Mouse (Mus musculus) heart, embryonic 11.5 days (tissue): ENCODE results near the gene Teddm1b. TPM values are rescaled to one million over a fixed set of nuclear protein-coding genes. Genes with fewer than 3 reads are reported as not detected.
"Not testable (repeated sequence)": the region's sequence is repeated elsewhere in the genome, so short reads cannot be mapped to it uniquely, and the experiment has no call there.

Experiments used
- ATAC-seq: fragments of 200-750 bp; cut with Nextera tagmentation; replicated peaks from 2 replicates; pipeline ENCODE4 v1.8.0; 2017; ENCODE audit warnings: moderate library complexity; ENCODE audit not compliant: insufficient number of reproducible peaks, low FRiP score, low TSS enrichment
- H3K27ac ChIP-seq: fragments of 300-500 bp; sonication (generic); 2 replicates; pipeline ENCODE4 v1.5.1; 2014; ENCODE audit warnings: mild to moderate bottlenecking, low read depth, low read length
- H3K27me3 ChIP-seq: fragments of 300-500 bp; sonication (generic); 2 replicates; pipeline ENCODE4 v1.6.1; 2014; ENCODE audit warnings: mild to moderate bottlenecking, low read length, mixed read lengths; ENCODE audit not compliant: control insufficient read depth, insufficient read depth
- H3K36me3 ChIP-seq: fragments of 300-500 bp; sonication (generic); 2 replicates; pipeline ENCODE4 v1.6.1; 2014; ENCODE audit warnings: mild to moderate bottlenecking, low read length, moderate library complexity, mixed read lengths; ENCODE audit not compliant: control insufficient read depth, insufficient read depth
- H3K4me1 ChIP-seq: fragments of 300-500 bp; sonication (generic); 2 replicates; pipeline ENCODE4 v1.6.1; 2014; ENCODE audit warnings: low read length; ENCODE audit not compliant: control insufficient read depth, insufficient read depth
- H3K4me2 ChIP-seq: fragments of 300-500 bp; sonication (generic); 2 replicates; pipeline ENCODE4 v1.6.1; 2014; ENCODE audit warnings: mild to moderate bottlenecking, moderate library complexity
- H3K4me3 ChIP-seq: fragments of 300-500 bp; sonication (generic); 2 replicates; pipeline ENCODE4 v1.5.1; 2014; ENCODE audit warnings: low read depth, low read length
- H3K9ac ChIP-seq: fragments of 300-500 bp; sonication (generic); 2 replicates; pipeline ENCODE4 v1.6.1; 2014; ENCODE audit warnings: mild to moderate bottlenecking, low read depth, low read length, moderate library complexity
- H3K9me3 ChIP-seq: fragments of 300-500 bp; sonication (generic); replicated peaks from 2 replicates; pipeline ENCODE4 v1.6.1; 2016; ENCODE audit warnings: low read length; ENCODE audit not compliant: control insufficient read depth
- WGBS: fragments of 180-500 bp; shearing (Covaris S2); extraction: QIAGEN DNeasy Blood & Tissue Kit; methylation state at CpG from one replicate; pipeline ENCODE4 v1.1.7; 2014; ENCODE audit not compliant: insufficient replicate concordance; 5-methylcytosine and 5-hydroxymethylcytosine counted together
- polyA plus RNA-seq: library from polyadenylated mRNA; unstranded; fragments of >200 nt; fragmentation: Nextera tagmentation; extraction: Ambion mirVana; gene quantifications from 2 replicates; pipeline ENCODE4 v1.2.1, GENCODE M21; 2014

Gene Teddm1b
- polyA plus RNA-seq, 1 experiment from 2014 or later, result 0.27 TPM

- H3K4me1 ChIP-seq, H3K4me3 ChIP-seq, H3K27me3 ChIP-seq, H3K27ac ChIP-seq, H3K9ac ChIP-seq, ATAC-seq, H3K4me2 ChIP-seq, H3K36me3 ChIP-seq, H3K9me3 ChIP-seq: not testable (repeated sequence)
- 96% methylated on average over 17 of the region's 17 CpGs for WGBS
These were observed 6.2 kb downstream of the Teddm1b start for GRCm38 (mm10) chr1:153880391-153880790.

DNA sequence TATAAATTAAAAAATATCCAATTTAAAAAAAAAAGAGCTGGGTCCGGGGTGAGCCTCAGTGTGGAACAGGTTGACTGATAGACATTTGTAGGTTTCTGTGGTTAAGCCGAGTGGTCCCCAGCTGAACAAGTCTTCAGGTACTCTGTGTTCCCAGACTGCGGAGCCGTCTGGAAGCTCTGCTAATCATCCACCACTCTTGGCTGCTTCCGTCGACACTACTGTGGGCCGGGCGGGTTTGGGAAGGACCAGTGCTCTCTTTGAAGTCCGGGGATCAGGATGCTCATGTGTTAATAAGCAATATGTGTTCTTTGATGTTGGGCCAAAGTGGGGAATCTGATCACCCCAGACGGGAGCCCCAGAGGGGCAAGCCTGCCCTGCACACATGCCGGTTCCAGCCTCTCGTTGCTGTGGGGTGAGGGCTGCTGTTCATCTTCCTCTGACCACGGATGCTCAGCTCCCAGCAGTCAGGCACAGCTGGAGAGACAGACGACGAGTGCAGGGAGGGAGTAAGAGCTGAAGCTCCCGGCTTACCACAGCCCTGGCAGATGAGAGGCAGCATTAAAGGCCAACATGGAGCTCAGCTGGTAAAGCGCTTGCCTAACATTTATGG lies 12.0 kb downstream of the Teddm1b start:
- Histone ChIP-seq H3K36me3 (no peaks in the 10 kb centered on the region), H3K9ac (no peak overlapping the region), H3K4me1 (no peaks in the 10 kb centered on the region), H3K27ac (no peak overlapping the region), H3K4me3 (no peak overlapping the region), H3K4me2 (no peak overlapping the region), H3K27me3 (no peaks in the 10 kb centered on the region), H3K9me3 (no peaks in the 10 kb centered on the region)
- 28% methylated on average over 17 of the region's 17 CpGs for WGBS
- ATAC-seq, result no peak

DNA sequence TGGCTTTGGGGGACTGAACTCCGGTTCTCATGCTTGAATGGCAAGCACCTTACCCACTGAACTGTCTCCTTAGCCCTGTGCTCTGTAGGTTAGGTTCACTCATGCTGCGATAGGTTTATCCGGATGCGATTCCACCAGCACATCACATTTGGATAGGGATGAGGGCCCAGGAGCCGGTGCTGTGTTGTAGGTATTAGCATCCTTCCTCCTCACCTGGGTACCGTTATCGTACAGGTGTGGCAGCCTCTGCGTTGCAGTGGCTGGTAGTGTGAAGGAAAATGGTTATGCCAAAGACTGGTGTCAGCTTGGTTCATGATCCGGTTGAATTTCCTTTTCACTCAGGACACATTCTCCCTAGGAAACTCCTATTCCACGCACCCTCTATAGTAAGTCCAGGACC lies 16.0 kb downstream of the Teddm1b start:
- Histone ChIP-seq H3K27me3 (no peaks in the 10 kb centered on the region), H3K4me2 (no peak overlapping the region), H3K4me3 (no peak overlapping the region), H3K4me1 (no peaks in the 10 kb centered on the region), H3K9me3 (no peaks in the 10 kb centered on the region), H3K27ac (no peak overlapping the region), H3K9ac (no peak overlapping the region), H3K36me3 (no peaks in the 10 kb centered on the region)
- ATAC-seq, result no peak
- 89% methylated on average over 10 of the region's 10 CpGs for whole genome bisulfite sequencing

DNA sequence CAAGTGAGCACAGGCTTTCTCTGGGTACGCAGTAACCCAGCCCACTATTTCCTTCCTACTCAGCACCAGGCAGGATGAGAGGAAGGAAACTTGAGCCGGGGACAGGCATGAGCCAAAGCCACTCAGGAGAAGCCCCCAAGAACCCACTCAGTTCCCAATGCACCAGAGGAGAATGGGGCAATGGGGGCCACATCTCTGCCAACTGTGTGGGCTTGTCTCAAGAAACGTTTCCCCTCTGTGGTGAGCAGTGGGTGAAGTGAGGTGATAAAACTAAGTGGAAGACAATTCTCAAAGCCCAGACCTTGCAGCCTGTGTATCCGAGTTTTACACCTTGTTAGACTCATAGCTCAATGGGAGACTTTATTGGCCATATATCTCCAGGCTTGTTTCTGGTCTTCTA lies 17.3 kb downstream of the Teddm1b start, which contains the start of gene Teddm1a:
TSS of gene Teddm1a (plus strand) at position 301 of the 400 bp plus-strand sequence.
- Histone ChIP-seq H3K36me3 (no peaks in the 10 kb centered on the region), H3K9ac (no peak within 1 kb of the TSS), H3K4me2 (no peak within 1 kb of the TSS), H3K27ac (no peak within 1 kb of the TSS), H3K27me3 (no peaks in the 10 kb centered on the region), H3K9me3 (no peaks in the 10 kb centered on the region), H3K4me1 (no peaks in the 10 kb centered on the region), H3K4me3 (no peak within 1 kb of the TSS)
- WGBS, result 43% methylated on average over 4 of the region's 4 CpGs
- no peak for ATAC-seq

- no peak overlapping the region for H3K9ac ChIP-seq
- no peak overlapping the region for H3K27ac ChIP-seq
- peaks cover 5% of the 10 kb centered on the region for H3K4me1 ChIP-seq
- WGBS, result 63% methylated on average over 2 of the region's 2 CpGs
- no peak overlapping the region for H3K4me3 ChIP-seq
- no peaks in the 10 kb centered on the region for H3K27me3 ChIP-seq
- no peaks in the 10 kb centered on the region for H3K36me3 ChIP-seq
- no peak overlapping the region for H3K4me2 ChIP-seq
- no peak for ATAC-seq
- H3K9me3 ChIP-seq, result no peaks in the 10 kb centered on the region
These were observed 19.6 kb downstream of the Teddm1b start for GRCm38 (mm10) chr1:153893746-153894145.

DNA sequence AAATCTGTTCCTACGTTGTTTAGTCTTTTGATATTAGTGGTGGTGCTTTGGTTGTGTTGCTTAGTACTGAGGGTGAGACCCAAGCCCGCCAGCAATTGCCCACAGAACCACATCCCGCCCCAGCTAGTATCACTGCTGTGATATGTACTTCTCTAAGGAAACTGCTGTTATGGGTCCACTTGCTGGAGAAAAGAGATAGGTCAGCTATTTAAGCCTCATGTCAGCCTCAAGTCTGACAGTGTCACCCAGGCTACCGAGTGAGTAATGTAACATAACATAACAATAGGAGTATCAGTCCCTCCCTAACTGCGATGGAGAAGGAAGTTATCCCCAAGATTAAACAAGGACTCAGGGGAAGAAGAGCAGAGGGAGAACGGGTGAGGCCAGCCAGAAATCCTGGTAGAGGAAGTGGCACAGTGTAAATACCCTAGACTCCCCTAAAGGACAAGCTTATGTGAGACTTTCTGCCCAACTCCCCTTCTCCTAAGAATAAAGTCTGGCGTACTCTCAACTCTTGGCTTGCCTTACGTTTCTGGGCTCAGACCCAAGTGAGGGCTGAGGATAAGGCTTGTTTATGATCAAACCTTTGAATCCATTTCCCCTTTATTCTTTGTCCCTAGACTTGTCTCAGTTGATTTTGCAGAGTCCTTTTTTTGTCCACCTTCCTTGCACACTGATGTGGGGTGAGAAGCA lies 20.2 kb downstream of the Teddm1b start:
- Histone ChIP-seq H3K4me2 (no peak overlapping the region), H3K27me3 (no peaks in the 10 kb centered on the region), H3K36me3 (no peaks in the 10 kb centered on the region), H3K4me1 (peaks cover 5% of the 10 kb centered on the region), H3K9me3 (no peaks in the 10 kb centered on the region), H3K9ac (no peak overlapping the region), H3K27ac (no peak overlapping the region), H3K4me3 (no peak overlapping the region)
- WGBS, result 50% methylated on average over 8 of the region's 8 CpGs
- no peak for ATAC-seq

GRCm38 (mm10) chr1:153894979-153895378 lies 20.8 kb downstream of the Teddm1b start:
- Histone ChIP-seq H3K4me2 (no peak overlapping the region), H3K36me3 (no peaks in the 10 kb centered on the region), H3K4me3 (no peak overlapping the region), H3K27ac (no peak overlapping the region), H3K27me3 (no peaks in the 10 kb centered on the region), H3K9ac (no peak overlapping the region), H3K9me3 (no peaks in the 10 kb centered on the region), H3K4me1 (peaks cover 5% of the 10 kb centered on the region)
- no peak for ATAC-seq
- WGBS, result 40% methylated on average over 5 of the region's 5 CpGs

DNA sequence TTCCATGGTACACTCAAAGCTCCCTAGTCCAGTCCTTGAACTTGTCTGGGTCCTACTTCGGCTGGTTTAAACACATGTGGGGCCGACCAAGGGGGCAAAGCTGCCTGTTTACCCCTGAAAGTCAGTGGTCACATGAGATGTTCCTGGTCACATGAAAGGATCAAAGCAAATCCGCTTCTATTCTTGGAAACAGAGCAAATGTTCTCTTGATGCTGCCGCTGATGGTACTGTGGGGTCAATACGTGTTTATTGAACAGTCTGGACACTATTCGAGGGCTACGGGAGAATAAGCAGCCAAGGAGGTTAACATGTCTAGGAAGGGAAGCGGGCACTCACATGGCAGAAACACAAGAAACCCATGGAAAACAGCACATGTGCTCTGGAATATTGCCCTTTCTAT lies 23.1 kb downstream of the Teddm1b start:
- H3K27me3 ChIP-seq, result no peaks in the 10 kb centered on the region

More for the DNA sequence above, 23.1 kb downstream of the Teddm1b start:
- WGBS, result 76% methylated on average over 8 of the region's 8 CpGs
- ATAC-seq, result no peak
- Histone ChIP-seq H3K4me3 (no peak overlapping the region), H3K4me1 (peaks cover 14% of the 10 kb centered on the region), H3K27ac (no peak overlapping the region), H3K36me3 (no peaks in the 10 kb centered on the region), H3K4me2 (no peak overlapping the region), H3K9me3 (no peaks in the 10 kb centered on the region), H3K9ac (no peak overlapping the region)
